Mouse (Mus musculus) hindbrain, embryonic 10.5 days (tissue): ENCODE results near the gene Pik3r3. TPM values are rescaled to one million over a fixed set of nuclear protein-coding genes. Genes with fewer than 3 reads are reported as not detected.

Experiments used
- DNase-seq: peaks from one replicate; pipeline ENCODE4 v3.0.0-alpha.2; 2017; ENCODE audit warnings: low spot score
- H3K27ac ChIP-seq: fragments of 300-500 bp; sonication (generic); 2 replicates; pipeline ENCODE4 v1.5.1; 2016; ENCODE audit warnings: mild to moderate bottlenecking, moderate library complexity
- H3K27me3 ChIP-seq: fragments of 300-500 bp; sonication (generic); 2 replicates; pipeline ENCODE4 v1.6.1; 2016; ENCODE audit warnings: mild to moderate bottlenecking; ENCODE audit not compliant: poor library complexity, insufficient read depth, severe bottlenecking
- H3K36me3 ChIP-seq: fragments of 300-500 bp; sonication (generic); 2 replicates; pipeline ENCODE4 v1.6.1; 2016; ENCODE audit warnings: mild to moderate bottlenecking, moderate library complexity
- H3K4me1 ChIP-seq: fragments of 300-500 bp; sonication (generic); replicated peaks from 2 replicates; pipeline ENCODE4 v1.6.1; 2016; ENCODE audit warnings: mild to moderate bottlenecking
- H3K4me3 ChIP-seq: fragments of 300-500 bp; sonication (generic); 2 replicates; pipeline ENCODE4 v1.5.1; 2016; ENCODE audit warnings: mild to moderate bottlenecking, moderate library complexity
- H3K9me3 ChIP-seq: fragments of 300-500 bp; sonication (generic); 2 replicates; pipeline ENCODE4 v1.6.1; 2016; ENCODE audit warnings: mild to moderate bottlenecking, moderate library complexity
- WGBS: fragments of 180-500 bp; shearing (Covaris S2); methylation state at CpG from one replicate; pipeline ENCODE4 v1.1.7; 2016; 5-methylcytosine and 5-hydroxymethylcytosine counted together
- polyA plus RNA-seq: library from polyadenylated mRNA; unstranded; fragments of >200 nt; fragmentation: Nextera tagmentation; extraction: Ambion mirVana; gene quantifications from 2 replicates; pipeline ENCODE4 v1.2.1, GENCODE M21; 2016

Pik3r3 gene
- 49.2 and 57.3 TPM in 2 replicates for polyA plus RNA-seq

GRCm38 (mm10) chr4:116221140-116221851, at the start of gene Pik3r3:
Gene Pik3r3, plus strand, starts transcription at chr4:116221618.
- Histone ChIP-seq H3K9me3 (no peaks in the 10 kb centered on the region), H3K4me3 (peak within 1 kb of the TSS; percentile 65), H3K4me1 (peaks cover 19% of the 10 kb centered on the region), H3K27ac (peak within 1 kb of the TSS; percentile 99), H3K27me3 (no peaks in the 10 kb centered on the region), H3K36me3 (no peaks in the 10 kb centered on the region)
- peak; percentile 99 for DNase-seq
- WGBS = under 1% methylated on average over 53 of the region's 53 CpGs

DNA sequence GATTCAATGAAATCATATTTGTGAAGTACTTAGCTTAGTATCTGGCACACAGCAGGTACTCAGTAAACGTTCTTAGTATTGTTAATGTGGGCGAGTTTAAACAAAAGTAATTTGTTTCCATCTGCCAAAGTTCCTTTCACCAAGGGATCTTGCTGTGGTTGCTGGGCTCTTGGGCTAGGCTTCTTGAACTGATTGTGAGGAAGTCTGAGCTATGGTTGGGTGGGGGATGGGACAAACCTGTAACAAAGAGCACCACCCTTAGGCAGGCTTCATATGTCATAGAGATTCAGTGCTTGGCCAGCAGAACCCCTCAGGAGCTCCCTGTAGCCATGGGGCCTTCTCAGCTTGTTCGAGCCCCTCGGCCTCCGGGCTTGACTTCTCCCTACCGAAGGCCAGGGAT, 48.3 kb upstream of the Pik3r3 start, which contains the start of the genes 1700042G07Rik and Gm49337:
1700042G07Rik (plus strand) TSS at position 301 of the 400 bp plus-strand sequence.
Gm49337 (plus strand) TSS at position 313 of the 400 bp plus-strand sequence.
- Histone ChIP-seq H3K27me3 (peaks cover 3% of the 10 kb centered on the region; the same call in 1 of the 2 replicates), H3K36me3 (no peaks in the 10 kb centered on the region), H3K27ac (no peak within 1 kb of the TSS), H3K4me1 (peaks cover 42% of the 10 kb centered on the region), H3K4me3 (no peak within 1 kb of the TSS), H3K9me3 (no peaks in the 10 kb centered on the region)
- WGBS = 84% methylated on average over 6 of the region's 6 CpGs
- DNase-seq = no peak

DNA sequence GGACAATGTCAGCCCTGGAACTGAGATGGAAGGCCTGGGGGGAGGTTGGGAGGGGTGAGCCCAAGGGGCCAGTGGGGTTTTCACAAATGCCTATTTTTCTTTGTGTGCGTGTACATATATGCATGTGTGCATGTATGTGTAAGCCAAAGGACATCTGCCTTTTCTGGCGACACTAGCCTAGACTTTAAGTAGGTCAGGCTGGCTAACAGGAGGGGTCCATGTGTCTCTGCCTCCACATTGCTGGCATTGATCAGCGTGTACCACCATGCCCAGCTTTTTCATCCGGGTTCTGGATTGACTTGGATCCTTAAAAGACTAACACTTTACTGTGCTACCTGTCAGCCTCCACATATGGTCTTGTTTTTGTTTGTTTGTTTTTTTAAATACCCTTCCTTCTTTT, 47.7 kb upstream of the Pik3r3 start:
- WGBS = 84% methylated on average over 4 of the region's 4 CpGs

GRCm38 (mm10) chr4:116174466-116175116, 46.8 kb upstream of the Pik3r3 start:
- peaks cover 42% of the 10 kb centered on the region for H3K4me1 ChIP-seq
- H3K27me3 ChIP-seq = peaks cover 3% of the 10 kb centered on the region; the same call in 1 of the 2 replicates
- DNase-seq = no peak
- H3K36me3 ChIP-seq = no peaks in the 10 kb centered on the region
- WGBS = 55% methylated on average over 6 of the region's 6 CpGs
- H3K4me3 ChIP-seq = no peak overlapping the region
- H3K9me3 ChIP-seq = no peaks in the 10 kb centered on the region
- H3K27ac ChIP-seq = peak overlapping the region; percentile 35; the same call in 1 of the 2 replicates

More for the DNA sequence above, 47.7 kb upstream of the Pik3r3 start:
- no peak for DNase-seq
- Histone ChIP-seq H3K27ac (no peak overlapping the region), H3K27me3 (peaks cover 3% of the 10 kb centered on the region; the same call in 1 of the 2 replicates), H3K36me3 (no peaks in the 10 kb centered on the region), H3K4me1 (peaks cover 42% of the 10 kb centered on the region), H3K4me3 (no peak overlapping the region), H3K9me3 (no peaks in the 10 kb centered on the region)

DNA sequence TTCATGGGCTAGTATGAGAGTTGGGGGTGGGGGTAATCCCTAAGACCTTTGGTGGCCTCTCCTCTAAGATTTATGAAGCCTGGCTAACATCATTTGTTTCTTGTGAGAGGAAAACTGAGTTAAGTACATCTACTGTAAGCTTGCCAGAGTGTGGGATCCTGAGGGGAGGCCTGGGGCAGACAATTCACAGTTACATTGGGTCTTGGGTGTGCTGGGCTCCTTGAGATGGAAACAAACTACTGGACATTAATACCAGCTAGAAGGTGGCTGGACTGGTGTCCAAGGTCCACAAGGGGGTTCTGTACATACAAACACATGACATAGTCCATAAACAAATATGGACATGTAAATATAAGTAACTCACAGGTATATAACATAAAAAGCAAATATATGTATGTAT, 46.3 kb upstream of the Pik3r3 start:
- no peaks in the 10 kb centered on the region for H3K36me3 ChIP-seq
- H3K4me1 ChIP-seq = peaks cover 42% of the 10 kb centered on the region
- H3K4me3 ChIP-seq = no peak overlapping the region
- DNase-seq = no peak
- no peaks in the 10 kb centered on the region for H3K9me3 ChIP-seq
- H3K27ac ChIP-seq = peak overlapping the region; percentile 35; the same call in 1 of the 2 replicates
- H3K27me3 ChIP-seq = peaks cover 3% of the 10 kb centered on the region; the same call in 1 of the 2 replicates

DNA sequence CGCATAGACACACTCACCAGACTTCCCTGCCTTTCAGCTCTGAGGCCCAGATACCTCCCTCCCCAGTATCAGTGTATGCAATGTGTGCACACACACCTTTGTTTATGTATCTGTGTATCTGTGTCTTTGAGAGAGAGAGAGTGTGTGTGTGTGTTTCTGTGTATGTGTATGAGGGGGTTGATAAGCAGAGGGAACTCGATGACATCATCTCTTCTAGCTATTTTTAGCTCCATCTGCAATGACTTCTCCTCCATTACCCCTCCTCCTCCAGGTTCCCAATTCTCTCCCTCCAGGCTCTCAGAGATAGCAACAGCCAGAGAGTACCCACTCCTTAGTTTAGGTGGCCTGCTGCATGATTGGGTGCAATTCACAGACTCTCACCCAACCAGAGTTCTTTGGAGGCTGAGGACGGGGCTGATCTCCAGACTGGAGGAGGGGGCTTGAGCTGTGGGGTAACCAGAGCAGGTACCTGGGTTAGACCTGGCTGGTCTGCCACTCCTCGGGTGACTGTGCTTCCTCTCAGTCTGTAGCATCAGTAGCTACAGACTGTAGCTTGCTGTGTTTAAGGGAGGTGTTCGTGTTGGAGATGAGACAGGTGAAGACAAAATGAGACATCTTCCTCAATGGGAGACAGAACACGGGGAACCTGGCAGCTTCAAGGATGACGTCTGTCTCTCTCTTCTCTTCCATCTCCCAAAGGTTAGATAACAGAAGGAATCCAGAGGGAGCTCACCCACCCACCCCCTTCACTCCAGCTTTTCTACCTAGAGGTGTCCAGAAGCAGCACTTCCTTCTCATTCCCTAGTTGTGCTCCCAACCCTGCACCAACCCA, 45.5 kb upstream of the Pik3r3 start:
- DNase-seq = no peak
- Histone ChIP-seq H3K4me3 (peak overlapping the region; percentile 2; the same call in 1 of the 2 replicates), H3K27ac (peak overlapping the region; percentile 82), H3K9me3 (no peaks in the 10 kb centered on the region), H3K27me3 (peaks cover 3% of the 10 kb centered on the region; the same call in 1 of the 2 replicates), H3K4me1 (peaks cover 42% of the 10 kb centered on the region), H3K36me3 (no peaks in the 10 kb centered on the region)
- 72% methylated on average over 7 of the region's 7 CpGs for WGBS

DNA sequence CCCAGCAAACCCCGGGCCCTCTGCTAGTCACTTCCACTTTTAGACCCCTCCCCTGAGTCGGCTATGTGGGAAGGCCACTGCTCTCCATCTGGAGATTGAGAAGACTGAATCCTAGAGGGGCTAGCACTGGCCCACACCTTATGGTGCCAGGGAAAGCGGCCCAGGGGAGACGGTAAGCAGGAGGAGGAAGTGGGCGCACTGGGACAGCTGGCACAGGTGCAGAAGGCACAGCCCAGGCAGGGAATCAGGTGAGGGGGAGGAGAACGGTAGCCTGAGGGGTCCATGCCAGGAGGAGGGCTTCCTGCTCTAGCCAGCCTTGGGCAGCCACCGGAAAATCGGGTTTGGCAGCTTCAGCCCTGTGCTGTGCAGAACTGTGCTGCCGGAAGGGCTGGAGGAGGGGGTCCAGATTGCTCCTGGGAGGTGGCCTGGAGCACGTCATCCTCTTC, 44.9 kb upstream of the Pik3r3 start:
- H3K9me3 ChIP-seq = no peaks in the 10 kb centered on the region
- peaks cover 3% of the 10 kb centered on the region; the same call in 1 of the 2 replicates for H3K27me3 ChIP-seq
- H3K4me1 ChIP-seq = peaks cover 43% of the 10 kb centered on the region
- WGBS = 30% methylated on average over 10 of the region's 10 CpGs
- DNase-seq = peak; percentile 43
- H3K4me3 ChIP-seq = peak overlapping the region; percentile 2; the same call in 1 of the 2 replicates
- H3K36me3 ChIP-seq = no peaks in the 10 kb centered on the region
- H3K27ac ChIP-seq = peak overlapping the region; percentile 82

DNA sequence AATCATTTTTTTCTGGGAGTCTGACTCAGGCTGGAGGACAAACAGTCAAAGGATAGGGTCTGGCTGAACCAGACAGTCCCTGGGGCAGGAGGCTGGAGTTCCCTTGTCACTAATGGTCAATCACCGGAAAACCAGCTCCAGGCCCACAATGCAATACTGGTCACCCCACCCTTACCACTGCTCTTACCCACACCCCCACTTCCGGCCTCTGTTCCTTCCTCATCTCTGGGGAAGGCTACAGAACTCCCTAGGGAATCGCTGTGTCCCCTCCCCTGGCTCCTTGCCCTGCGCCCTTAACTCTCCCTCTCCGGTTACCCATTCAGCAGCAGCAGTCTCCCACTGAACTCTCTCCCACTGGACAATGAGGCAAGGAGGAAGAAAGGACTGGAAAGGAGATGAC, 44.3 kb upstream of the Pik3r3 start:
- no peak for DNase-seq

DNA sequence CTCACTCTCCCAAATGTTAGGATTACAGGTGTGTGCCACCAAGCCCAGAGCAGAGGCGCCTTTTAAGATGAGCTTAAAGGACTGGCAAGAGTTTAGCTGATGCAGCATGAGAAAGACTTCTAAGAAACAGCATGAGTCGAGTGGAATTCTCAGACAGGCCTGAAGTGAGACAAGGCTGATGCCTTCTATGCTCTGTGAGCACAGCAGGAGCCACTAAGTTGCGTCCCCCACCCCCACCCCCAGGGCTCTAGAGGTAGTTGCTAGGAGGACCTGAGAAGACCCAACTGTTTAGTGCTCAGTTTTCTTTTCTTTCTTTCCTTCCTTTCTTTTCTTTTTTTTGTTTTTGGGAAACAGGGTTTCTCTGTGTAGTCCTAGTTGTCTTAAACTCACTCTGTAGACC, 39.3 kb upstream of the Pik3r3 start:
- 19% methylated on average over 3 of the region's 3 CpGs for WGBS
- H3K4me1 ChIP-seq = peaks cover 28% of the 10 kb centered on the region
- no peaks in the 10 kb centered on the region for H3K36me3 ChIP-seq
- H3K27ac ChIP-seq = no peak overlapping the region; the same call in 1 of the 2 replicates
- H3K27me3 ChIP-seq = no peaks in the 10 kb centered on the region
- H3K4me3 ChIP-seq = no peak overlapping the region
- no peak for DNase-seq
- no peaks in the 10 kb centered on the region for H3K9me3 ChIP-seq

More for the DNA sequence above, 44.3 kb upstream of the Pik3r3 start:
- Histone ChIP-seq H3K27ac (peak overlapping the region; percentile 78), H3K27me3 (peaks cover 3% of the 10 kb centered on the region; the same call in 1 of the 2 replicates), H3K4me3 (no peak overlapping the region), H3K36me3 (no peaks in the 10 kb centered on the region), H3K9me3 (no peaks in the 10 kb centered on the region), H3K4me1 (peaks cover 49% of the 10 kb centered on the region)
- WGBS = 33% methylated on average over 5 of the region's 5 CpGs

- H3K27me3 ChIP-seq = no peaks in the 10 kb centered on the region
- WGBS = 5% methylated on average over 12 of the region's 12 CpGs
- peak overlapping the region; percentile 73 for H3K27ac ChIP-seq
- peak; percentile 47 for DNase-seq
- H3K9me3 ChIP-seq = no peaks in the 10 kb centered on the region
- peaks cover 22% of the 10 kb centered on the region for H3K4me1 ChIP-seq
- H3K4me3 ChIP-seq = peak overlapping the region; percentile 18
- H3K36me3 ChIP-seq = no peaks in the 10 kb centered on the region
Observed at GRCm38 (mm10) chr4:116182745-116183144, 38.7 kb upstream of the Pik3r3 start.

- DNase-seq = no peak
- Histone ChIP-seq H3K4me1 (peaks cover 19% of the 10 kb centered on the region), H3K36me3 (no peaks in the 10 kb centered on the region), H3K27ac (no peak overlapping the region), H3K9me3 (no peaks in the 10 kb centered on the region), H3K4me3 (no peak overlapping the region), H3K27me3 (no peaks in the 10 kb centered on the region)
- 95% methylated on average over 4 of the region's 4 CpGs for WGBS
Observed at GRCm38 (mm10) chr4:116185083-116185482, 36.3 kb upstream of the Pik3r3 start.

DNA sequence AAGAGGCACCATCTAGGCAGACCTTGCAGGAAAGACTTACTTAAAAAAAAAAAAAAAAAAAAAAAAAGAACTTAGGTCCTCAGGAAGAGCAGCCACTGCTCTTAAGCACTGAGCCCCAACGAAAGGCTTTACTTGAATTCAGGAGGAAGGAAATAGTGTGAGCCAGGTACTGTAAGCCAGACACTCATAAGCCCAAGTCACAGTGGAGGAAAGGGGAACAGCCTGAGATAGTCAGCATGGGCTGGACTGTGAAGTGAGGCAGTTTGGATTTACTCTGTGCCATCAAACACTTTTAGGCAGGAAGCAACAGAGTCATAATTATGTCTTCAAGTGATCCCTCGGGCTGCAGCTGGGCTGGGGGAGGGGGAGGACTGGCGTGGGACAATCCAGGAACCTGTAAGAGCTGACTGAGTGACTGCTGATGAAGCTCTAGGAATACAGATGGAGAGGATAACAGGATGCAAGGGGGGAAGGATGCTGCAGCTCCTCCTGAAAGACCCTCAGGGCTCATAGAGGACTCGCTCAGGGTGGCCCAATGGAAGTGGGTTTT, 29.1 kb upstream of the Pik3r3 start:
- H3K36me3 ChIP-seq = no peaks in the 10 kb centered on the region
- H3K9me3 ChIP-seq = no peaks in the 10 kb centered on the region
- no peak overlapping the region for H3K4me3 ChIP-seq
- DNase-seq = no peak
- H3K4me1 ChIP-seq = 0 out of 2 replicates have a peak, but pooled peaks cover 4% of the 10 kb centered on the region
- H3K27ac ChIP-seq = no peak overlapping the region
- no peaks in the 10 kb centered on the region for H3K27me3 ChIP-seq
- 69% methylated on average over 4 of the region's 4 CpGs for WGBS
